Mouse (Mus musculus): Measurements from ENCODE around the gene Lmo4.

GRCm38 (mm10) chr3:144155746-144156145, 49.3 kb downstream of the Lmo4 start:
- TF ChIP-seq CTCF (IDR thresholded peaks at IDR 0.05; ENCODE audit: low read depth, low read length) (no peak), POLR2A (IDR thresholded peaks at IDR 0.05; ENCODE audit: extremely low read depth, insufficient read depth, low read length) (no peak)
